Mouse (Mus musculus) stomach, embryonic 14.5 days (tissue): Measurements from ENCODE around the gene Pafah1b3. TPM values are rescaled to one million over a fixed set of nuclear protein-coding genes. Genes with fewer than 3 reads are reported as not detected.

Experiments
- ATAC-seq: fragments of 200-750 bp; cut with Nextera tagmentation; 2 replicates; pipeline ENCODE4 v1.8.0; 2017; ENCODE audit warnings: low read depth, moderate TSS enrichment; ENCODE audit not compliant: insufficient number of reproducible peaks, insufficient read depth, low FRiP score
- H3K27ac ChIP-seq: fragments of 300-500 bp; sonication (generic); 2 replicates; pipeline ENCODE4 v1.5.1; 2014; ENCODE audit warnings: mild to moderate bottlenecking, low read length, moderate library complexity, mixed read lengths
- H3K27me3 ChIP-seq: fragments of 300-500 bp; sonication (generic); 2 replicates; pipeline ENCODE4 v1.6.1; 2014; ENCODE audit warnings: low read length, control low read depth, mixed read lengths; ENCODE audit not compliant: control insufficient read depth, insufficient read depth
- H3K36me3 ChIP-seq: fragments of 300-500 bp; sonication (generic); 2 replicates; pipeline ENCODE4 v1.6.1; 2014; ENCODE audit warnings: mild to moderate bottlenecking, control low read depth, low read length, moderate library complexity, mixed read lengths; ENCODE audit not compliant: control insufficient read depth, insufficient read depth
- H3K4me1 ChIP-seq: fragments of 300-500 bp; sonication (generic); 2 replicates; pipeline ENCODE4 v1.6.1; 2014; ENCODE audit warnings: low read length, control low read depth, mixed read lengths; ENCODE audit not compliant: control insufficient read depth, insufficient read depth
- H3K4me2 ChIP-seq: fragments of 300-500 bp; sonication (generic); replicated peaks from 2 replicates; pipeline ENCODE4 v1.6.1; 2014; ENCODE audit warnings: low read depth, low read length, control low read depth
- H3K4me3 ChIP-seq: fragments of 300-500 bp; sonication (generic); 2 replicates; pipeline ENCODE4 v1.5.1; 2014; ENCODE audit warnings: low read depth, low read length, control low read depth
- H3K9ac ChIP-seq: fragments of 300-500 bp; sonication (generic); replicated peaks from 2 replicates; pipeline ENCODE4 v1.6.1; 2014; ENCODE audit warnings: low read depth, mild to moderate bottlenecking, control low read depth, low read length, moderate library complexity, mixed read lengths
- H3K9me3 ChIP-seq: fragments of 300-500 bp; sonication (generic); 2 replicates; pipeline ENCODE4 v1.6.1; 2016; ENCODE audit warnings: low read depth, low read length, control low read depth; ENCODE audit not compliant: control insufficient read depth
- WGBS: fragments of 180-500 bp; shearing (Covaris S2); extraction: QIAGEN DNeasy Blood & Tissue Kit; methylation state at CpG from one replicate; pipeline ENCODE4 v1.1.7; 2014; 5-methylcytosine and 5-hydroxymethylcytosine counted together
- polyA plus RNA-seq: library from polyadenylated mRNA; unstranded; fragments of >200 nt; fragmentation: Nextera tagmentation; extraction: Ambion mirVana; gene quantifications from 2 replicates; pipeline ENCODE4 v1.2.1, GENCODE M21; 2014

Pafah1b3 gene
- polyA plus RNA-seq, 1 experiment from 2014 or later: 284 TPM

- Histone ChIP-seq H3K4me1 (peaks cover 6% of the 10 kb centered on the region; the same call in 1 of the 2 replicates), H3K36me3 (peaks cover 34% of the 10 kb centered on the region), H3K27ac (peak overlapping the region; percentile 92), H3K4me3 (peak overlapping the region; percentile 66), H3K4me2 (peak overlapping the region; percentile 69), H3K9me3 (no peaks in the 10 kb centered on the region), H3K9ac (peak overlapping the region; percentile 60), H3K27me3 (no peaks in the 10 kb centered on the region)
- ATAC-seq: peak; percentile 39; the same call in 1 of the 2 replicates
- WGBS: under 1% methylated on average over 21 of the region's 21 CpGs
Observed at GRCm38 (mm10) chr7:25296945-25297453, 787 bp downstream of the Pafah1b3 start.

- Histone ChIP-seq H3K27me3 (no peaks in the 10 kb centered on the region), H3K4me2 (no peak overlapping the region), H3K27ac (no peak overlapping the region), H3K9ac (no peak overlapping the region), H3K4me3 (no peak overlapping the region), H3K36me3 (peaks cover 52% of the 10 kb centered on the region), H3K4me1 (peaks cover 8% of the 10 kb centered on the region; the same call in 1 of the 2 replicates), H3K9me3 (no peaks in the 10 kb centered on the region)
- WGBS: 84% methylated on average over 12 of the region's 12 CpGs
- no peak for ATAC-seq
Observed at GRCm38 (mm10) chr7:25294960-25295722, 2.6 kb downstream of the Pafah1b3 start.

- 86% methylated on average over 4 of the region's 4 CpGs for WGBS
- no peak for ATAC-seq
- H3K4me1 ChIP-seq: peaks cover 8% of the 10 kb centered on the region; the same call in 1 of the 2 replicates
- H3K4me3 ChIP-seq: no peak overlapping the region
- no peaks in the 10 kb centered on the region for H3K27me3 ChIP-seq
- H3K27ac ChIP-seq: no peak overlapping the region
- no peaks in the 10 kb centered on the region for H3K9me3 ChIP-seq
- no peak overlapping the region for H3K4me2 ChIP-seq
- no peak overlapping the region for H3K9ac ChIP-seq
- H3K36me3 ChIP-seq: peaks cover 59% of the 10 kb centered on the region
Observed at GRCm38 (mm10) chr7:25294495-25294894, 3.3 kb downstream of the Pafah1b3 start.

GRCm38 (mm10) chr7:25293191-25293739 lies 4.5 kb downstream of the Pafah1b3 start:
- Histone ChIP-seq H3K4me2 (no peak overlapping the region), H3K9ac (no peak overlapping the region), H3K4me1 (peaks cover 8% of the 10 kb centered on the region; the same call in 1 of the 2 replicates), H3K27ac (no peak overlapping the region), H3K4me3 (no peak overlapping the region), H3K9me3 (no peaks in the 10 kb centered on the region), H3K36me3 (peaks cover 71% of the 10 kb centered on the region), H3K27me3 (no peaks in the 10 kb centered on the region)
- no peak for ATAC-seq
- WGBS: 74% methylated on average over 9 of the region's 10 CpGs

- ATAC-seq: no peak
- no peak overlapping the region for H3K27ac ChIP-seq
- H3K4me3 ChIP-seq: no peak overlapping the region
- H3K4me2 ChIP-seq: no peak overlapping the region
- peaks cover 8% of the 10 kb centered on the region; the same call in 1 of the 2 replicates for H3K4me1 ChIP-seq
- WGBS: 59% methylated on average over 7 of the region's 7 CpGs
- no peak overlapping the region for H3K9ac ChIP-seq
- no peaks in the 10 kb centered on the region for H3K9me3 ChIP-seq
- no peaks in the 10 kb centered on the region for H3K27me3 ChIP-seq
- H3K36me3 ChIP-seq: peaks cover 83% of the 10 kb centered on the region
Observed at GRCm38 (mm10) chr7:25292107-25292506, 5.7 kb downstream of the Pafah1b3 start.

GRCm38 (mm10) chr7:25290911-25291310 lies 6.9 kb downstream of the Pafah1b3 start:
- 91% methylated on average over 2 of the region's 2 CpGs for WGBS
- Histone ChIP-seq H3K27me3 (no peaks in the 10 kb centered on the region), H3K9ac (no peak overlapping the region)

GRCm38 (mm10) chr7:25290463-25290862 lies 7.3 kb downstream of the Pafah1b3 start:
- Histone ChIP-seq H3K4me3 (no peak overlapping the region), H3K36me3 (peaks cover 93% of the 10 kb centered on the region), H3K9ac (no peak overlapping the region), H3K27ac (peak overlapping the region; percentile 16; the same call in 1 of the 2 replicates), H3K27me3 (no peaks in the 10 kb centered on the region), H3K4me2 (no peak overlapping the region), H3K4me1 (0 out of 2 replicates have a peak, but pooled peaks cover 2% of the 10 kb centered on the region), H3K9me3 (no peaks in the 10 kb centered on the region)
- ATAC-seq: 0 out of 2 replicates have a peak, but pooled peaks have one; percentile 17
- 96% methylated on average over 1 of the region's 1 CpGs for WGBS

More at GRCm38 (mm10) chr7:25290911-25291310, 6.9 kb downstream of the Pafah1b3 start:
- no peak overlapping the region for H3K4me3 ChIP-seq
- 0 out of 2 replicates have a peak, but pooled peaks have one; percentile 12 for ATAC-seq
- peak overlapping the region; percentile 16; the same call in 1 of the 2 replicates for H3K27ac ChIP-seq
- H3K4me2 ChIP-seq: no peak overlapping the region
- peaks cover 2% of the 10 kb centered on the region; the same call in 1 of the 2 replicates for H3K4me1 ChIP-seq
- peaks cover 93% of the 10 kb centered on the region for H3K36me3 ChIP-seq
- no peaks in the 10 kb centered on the region for H3K9me3 ChIP-seq

GRCm38 (mm10) chr7:25289925-25290324 lies 7.9 kb downstream of the Pafah1b3 start:
- Histone ChIP-seq H3K9me3 (no peaks in the 10 kb centered on the region), H3K27me3 (no peaks in the 10 kb centered on the region), H3K4me2 (no peak overlapping the region), H3K4me1 (peaks cover 4% of the 10 kb centered on the region), H3K36me3 (peaks cover 94% of the 10 kb centered on the region), H3K27ac (no peak overlapping the region), H3K4me3 (no peak overlapping the region), H3K9ac (no peak overlapping the region)
- ATAC-seq: no peak
- 96% methylated on average over 3 of the region's 3 CpGs for WGBS
